Mouse (Mus musculus) CH12.LX (cell line): ENCODE results near the gene Raf1. TPM values are rescaled to one million over a fixed set of nuclear protein-coding genes. Genes with fewer than 3 reads are reported as not detected.

Experiments used
- DNase-seq: peaks from one replicate; pipeline ENCODE4 v3.0.0-alpha.2; 2013; ENCODE audit errors: extremely low read depth
- H3K27ac ChIP-seq: 2 replicates; pipeline ENCODE4 v1.5.1; 2012; ENCODE audit warnings: low read depth, mild to moderate bottlenecking, control low read depth, moderate library complexity; ENCODE audit not compliant: insufficient read depth
- H3K27me3 ChIP-seq: replicated peaks from 2 replicates; pipeline ENCODE3; 2012; ENCODE audit warnings: inconsistent platforms
- H3K36me3 ChIP-seq, 2 experiments: replicated peaks in 1 of 2; 2 replicates each; pipeline versions ENCODE3 to v1.6.1; 2012; ENCODE audit warnings: inconsistent platforms in 1 of 2, low read length in 1 of 2, mild to moderate bottlenecking in 1 of 2, mixed read lengths in 1 of 2, moderate library complexity in 1 of 2; ENCODE audit not compliant: control insufficient read depth in 1 of 2, insufficient read depth in 1 of 2
- H3K4me1 ChIP-seq, 2 experiments: 2 replicates each; pipeline ENCODE4 v1.6.1; 2012; ENCODE audit warnings: inconsistent platforms in 1 of 2, moderate library complexity in 1 of 2; ENCODE audit not compliant: insufficient read depth in 2 of 2, control insufficient read depth in 1 of 2
- H3K4me2 ChIP-seq: 2 replicates; pipeline ENCODE4 v1.6.1; 2012; ENCODE audit warnings: low read depth, mild to moderate bottlenecking, control low read depth; ENCODE audit not compliant: poor library complexity, insufficient read depth, severe bottlenecking
- H3K4me3 ChIP-seq, 3 experiments: fragments of 150-350 bp in 1 of 3; sonication (generic) in 1 of 3; replicated peaks in 1 of 3; 2 replicates each; pipeline versions ENCODE3 to v1.5.1; 2011 to 2012; ENCODE audit warnings: low read depth in 2 of 3, low read length in 2 of 3, mild to moderate bottlenecking in 2 of 3, moderate library complexity in 2 of 3, control low read depth in 1 of 3, improper control_type of control experiment in 1 of 3, inconsistent platforms in 1 of 3, mixed read lengths in 1 of 3; ENCODE audit not compliant: poor library complexity in 1 of 3
- H3K79me2 ChIP-seq: replicated peaks from 2 replicates; pipeline ENCODE4 v1.6.1; 2012; ENCODE audit warnings: mild to moderate bottlenecking, moderate library complexity; ENCODE audit not compliant: control insufficient read depth, poor library complexity, insufficient read depth, severe bottlenecking; ENCODE audit errors: extremely low read depth
- H3K9ac ChIP-seq: 2 replicates; pipeline ENCODE4 v1.6.1; 2012; ENCODE audit warnings: low read depth, mild to moderate bottlenecking, control low read depth, moderate library complexity; ENCODE audit not compliant: insufficient read depth
- H3K9me3 ChIP-seq: replicated peaks from 2 replicates; pipeline ENCODE3; 2012; ENCODE audit warnings: low read length, inconsistent platforms, mixed read lengths
- BHLHE40 ChIP-seq: IDR thresholded peaks from 2 replicates; pipeline ENCODE4 v1.6.1; 2011; ENCODE audit warnings: mild to moderate bottlenecking, low read depth, low read length, improper control_type of control experiment
- CHD1 ChIP-seq: IDR thresholded peaks from 2 replicates; pipeline ENCODE4 v1.6.1; 2012; ENCODE audit warnings: low read depth, low read length, improper control_type of control experiment, inconsistent platforms
- E2F4 ChIP-seq: IDR thresholded peaks from 2 replicates; pipeline ENCODE4 v1.6.1; 2011; ENCODE audit warnings: low read depth, low read length, improper control_type of control experiment; ENCODE audit not compliant: insufficient replicate concordance
- ETS1 ChIP-seq: conservative IDR thresholded peaks from 2 replicates; pipeline ENCODE4 v1.6.1; 2012; ENCODE audit warnings: low read depth, mild to moderate bottlenecking, inconsistent platforms, low read length, improper control_type of control experiment, moderate library complexity
- IRF4 ChIP-seq: IDR thresholded peaks from 2 replicates; pipeline ENCODE4 v1.6.1; 2014; ENCODE audit warnings: low read depth, mild to moderate bottlenecking, inconsistent platforms, low read length, improper control_type of control experiment
- JUND ChIP-seq: conservative IDR thresholded peaks from 2 replicates; pipeline ENCODE4 v1.6.1; 2011; ENCODE audit warnings: low read depth, low read length, improper control_type of control experiment
- KAT2A ChIP-seq: IDR thresholded peaks from 2 replicates; pipeline ENCODE4 v1.6.1; 2012; ENCODE audit warnings: low read length, improper control_type of control experiment, inconsistent platforms; ENCODE audit not compliant: insufficient replicate concordance
- MAX ChIP-seq: IDR thresholded peaks from 2 replicates; pipeline ENCODE4 v1.6.1; 2011; ENCODE audit warnings: low read length, improper control_type of control experiment
- MEF2A ChIP-seq: IDR thresholded peaks from 2 replicates; pipeline ENCODE4 v1.6.1; 2014; ENCODE audit warnings: low read depth, mild to moderate bottlenecking, inconsistent platforms, low read length, improper control_type of control experiment, borderline replicate concordance
- MXI1 ChIP-seq: IDR thresholded peaks from 2 replicates; pipeline ENCODE4 v1.6.1; 2011; ENCODE audit warnings: mild to moderate bottlenecking, low read depth, low read length, improper control_type of control experiment
- MYC ChIP-seq: IDR thresholded peaks from 2 replicates; pipeline ENCODE4 v1.6.1; 2011; ENCODE audit warnings: low read depth, mild to moderate bottlenecking, improper control_type of control experiment, low read length
- NELFE ChIP-seq: IDR thresholded peaks from 2 replicates; pipeline ENCODE4 v1.6.1; 2011; ENCODE audit warnings: low read depth, low read length, improper control_type of control experiment
- NRF1 ChIP-seq: IDR thresholded peaks from 2 replicates; pipeline ENCODE4 v1.6.1; 2014; ENCODE audit warnings: low read depth, mild to moderate bottlenecking, inconsistent platforms, low read length, improper control_type of control experiment, moderate library complexity
- POLR2A ChIP-seq: IDR thresholded peaks from 2 replicates; pipeline ENCODE4 v1.6.1; 2011; ENCODE audit warnings: low read depth, mild to moderate bottlenecking, improper control_type of control experiment, low read length
- POLR2AphosphoS2 ChIP-seq: IDR thresholded peaks from 2 replicates; pipeline ENCODE4 v1.6.1; 2011; ENCODE audit warnings: low read depth, low read length, improper control_type of control experiment
- RAD21 ChIP-seq: IDR thresholded peaks from 2 replicates; pipeline ENCODE4 v1.6.1; 2011; ENCODE audit warnings: low read depth, mild to moderate bottlenecking, low read length, improper control_type of control experiment, moderate library complexity
- RCOR1 ChIP-seq: conservative IDR thresholded peaks from 2 replicates; pipeline ENCODE4 v1.6.1; 2012; ENCODE audit warnings: low read depth, mild to moderate bottlenecking, inconsistent platforms, low read length, improper control_type of control experiment
- TBP ChIP-seq: conservative IDR thresholded peaks from 2 replicates; pipeline ENCODE4 v1.6.1; 2011; ENCODE audit warnings: low read depth, low read length, improper control_type of control experiment
- TCF12 ChIP-seq: IDR thresholded peaks from 2 replicates; pipeline ENCODE4 v1.6.1; 2014; ENCODE audit warnings: low read depth, mild to moderate bottlenecking, inconsistent platforms, low read length, improper control_type of control experiment
- USF1 ChIP-seq: IDR thresholded peaks from 2 replicates; pipeline ENCODE4 v1.6.1; 2014; ENCODE audit warnings: low read depth, mild to moderate bottlenecking, inconsistent platforms, low read length, improper control_type of control experiment
- USF2 ChIP-seq: conservative IDR thresholded peaks from 2 replicates; pipeline ENCODE4 v1.6.1; 2011; ENCODE audit warnings: low read depth, low read length, improper control_type of control experiment
- ZKSCAN1 ChIP-seq: IDR thresholded peaks from 2 replicates; pipeline ENCODE4 v1.6.1; 2012; ENCODE audit warnings: low read depth, inconsistent platforms, low read length, improper control_type of control experiment, borderline replicate concordance
- dilution Hi-C: fragments of 300-500 bp; cut with MboI; formaldehyde crosslinking; loops from 2 replicates; pipeline ENCODE4 v1.14.3; 2020; ENCODE audit warnings: low sequenced_read_pairs; ENCODE audit not compliant: extremely low pct_unique_long_range_greater_than_20kb, extremely low pct_ligation_motif_present
- in situ Hi-C: fragments of 300-500 bp; cut with MboI; formaldehyde crosslinking; loops from 3 replicates; pipeline ENCODE4 v1.14.3; 2019; ENCODE audit warnings: low sequenced_read_pairs, low pct_ligation_motif_present, low pct_unique_long_range_greater_than_20kb, mixed read lengths
- polyA plus RNA-seq: library from polyadenylated mRNA; unstranded; fragments of >175 nt; gene quantifications from 2 replicates; pipeline ENCODE4 v1.2.1, GENCODE M21; 2012; ENCODE audit warnings: low read depth; ENCODE audit not compliant: insufficient read length
- total RNA-seq, 2 experiments: library from RNA; depleted of rRNA; stranded (reverse); fragments of 300-350 nt in 1 of 2; fragments of >200 nt in 1 of 2; gene quantifications; 2 replicates each; pipeline ENCODE4 v1.2.3; 2012 to 2014

The Raf1 gene
- total and polyA plus RNA-seq, 3 experiments: 53.5 to 79.2 (median 59.8) TPM

DNA sequence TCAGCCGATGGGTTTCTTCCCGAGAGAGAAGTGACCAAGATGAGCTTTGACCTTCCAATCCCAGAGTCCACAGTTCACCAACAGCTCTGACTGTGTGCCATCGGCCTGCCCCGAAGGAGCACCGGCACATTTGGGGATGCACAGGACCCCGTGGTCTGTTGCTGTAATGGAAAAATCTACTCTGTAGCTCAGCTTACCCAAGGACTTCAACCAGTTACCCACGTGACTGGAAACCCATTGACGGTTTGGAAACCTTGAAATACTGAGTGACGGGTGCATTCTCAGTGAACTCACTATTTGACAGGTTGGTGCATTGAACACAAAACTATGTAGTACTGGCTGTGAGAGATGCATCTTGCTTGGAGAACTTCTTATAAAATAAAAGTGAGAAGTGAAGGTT is 98.5 kb downstream of the Raf1 start:
- dilution Hi-C loops: no loop called here
- in situ Hi-C loops: no loop called here
- Histone ChIP-seq H3K27me3 (no peaks in the 10 kb centered on the region), H3K4me3 (no peak overlapping the region), H3K79me2 (no peaks in the 10 kb centered on the region), H3K9me3 (no peaks in the 10 kb centered on the region), H3K27ac (no peak overlapping the region), H3K36me3 (peaks cover 22 to 68% of the 10 kb centered on the region in 2 experiments), H3K9ac (no peak overlapping the region), H3K4me2 (no peak overlapping the region), H3K4me1 (peaks cover 24 to 63% of the 10 kb centered on the region in 2 experiments)
- DNase-seq: peak; percentile 51
- TF ChIP-seq BHLHE40: peak; percentile 78
- TF ChIP-seq POLR2A: no peak
- TF ChIP-seq POLR2AphosphoS2: no peak
- TF ChIP-seq USF2: peak; percentile 72
- no peak for TF ChIP-seq MXI1
- TF ChIP-seq IRF4: peak; percentile 8; the same call in 1 of the 2 replicates
- no peak for TF ChIP-seq CHD1
- TF ChIP-seq MEF2A: no peak
- peak; percentile 38; the same call in 1 of the 2 replicates for TF ChIP-seq MAX
- no peak for TF ChIP-seq TCF12
- TF ChIP-seq MYC: no peak
- no peak for TF ChIP-seq JUND
- TF ChIP-seq USF1: peak; percentile 73
- TF ChIP-seq ETS1: peak; percentile 83
- TF ChIP-seq E2F4: no peak

DNA sequence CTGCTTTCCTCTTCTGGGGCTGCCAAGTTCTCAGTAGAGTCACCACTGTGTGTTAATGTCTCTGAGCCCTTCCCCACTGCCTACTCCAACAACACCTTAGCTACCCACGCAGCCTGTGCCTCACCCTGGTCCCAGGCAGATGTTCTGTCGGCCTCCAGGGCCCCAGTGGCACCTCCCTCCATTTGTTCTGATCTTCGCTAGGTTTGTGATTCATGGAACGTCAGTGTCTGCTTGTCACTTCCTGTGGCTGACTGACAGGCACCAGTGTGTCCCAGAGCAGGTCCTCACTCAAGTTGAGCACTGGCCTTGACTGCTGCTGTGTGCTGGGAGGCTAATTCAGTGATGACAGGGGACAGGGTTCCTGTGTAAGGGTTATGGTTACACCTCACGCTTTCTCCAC is 99.0 kb downstream of the Raf1 start:
- dilution Hi-C loops: no loop called here
- H3K36me3 ChIP-seq: peaks cover 22 to 73% of the 10 kb centered on the region in 2 experiments
- no peak for TF ChIP-seq NRF1
- TF ChIP-seq ETS1: no peak
- TF ChIP-seq MYC: no peak
- no peak for TF ChIP-seq TCF12
- no peak for TF ChIP-seq RCOR1
- no peak for TF ChIP-seq JUND
- TF ChIP-seq MAX: no peak
- no peak for TF ChIP-seq RAD21
- no peak for TF ChIP-seq KAT2A
- TF ChIP-seq BHLHE40: no peak
- no peak for TF ChIP-seq TBP
- no peak for TF ChIP-seq IRF4
- TF ChIP-seq NELFE: no peak
- TF ChIP-seq ZKSCAN1: no peak

More for the DNA sequence above, 99.0 kb downstream of the Raf1 start:
- Histone ChIP-seq H3K4me3 (no peak overlapping the region), H3K79me2 (no peaks in the 10 kb centered on the region), H3K27me3 (no peaks in the 10 kb centered on the region), H3K4me2 (no peak overlapping the region), H3K9me3 (no peaks in the 10 kb centered on the region), H3K9ac (no peak overlapping the region), H3K4me1 (peaks cover 21 to 60% of the 10 kb centered on the region in 2 experiments), H3K27ac (peak overlapping the region; percentile 26; the same call in 1 of the 2 replicates)
- in situ Hi-C loops: no loop called here
- DNase-seq: no peak
